Mouse (Mus musculus) hindbrain, embryonic 16.5 days (tissue): ENCODE data around the gene Lrrn2. TPM values are rescaled to one million over a fixed set of nuclear protein-coding genes. Genes with fewer than 3 reads are reported as not detected.
A peak's percentile ranks its signal among the peaks of the same experiment; 100 is the strongest.

Experiments
- ATAC-seq: fragments of 200-750 bp; cut with Nextera tagmentation; 2 replicates; pipeline ENCODE4 v1.8.0; 2017; ENCODE audit warnings: moderate TSS enrichment, moderate library complexity
- H3K27ac ChIP-seq: fragments of 300-500 bp; sonication (generic); 2 replicates; pipeline ENCODE4 v1.5.1; 2014; ENCODE audit warnings: low read depth, mild to moderate bottlenecking, control low read depth, low read length, moderate library complexity
- H3K27me3 ChIP-seq: fragments of 300-500 bp; sonication (generic); replicated peaks from 2 replicates; pipeline ENCODE4 v1.6.1; 2014; ENCODE audit warnings: low read length; ENCODE audit not compliant: control insufficient read depth, insufficient read depth
- H3K36me3 ChIP-seq: fragments of 300-500 bp; sonication (generic); 2 replicates; pipeline ENCODE4 v1.6.1; 2014; ENCODE audit warnings: mild to moderate bottlenecking, low read length, moderate library complexity, mixed read lengths; ENCODE audit not compliant: control insufficient read depth, insufficient read depth
- H3K4me1 ChIP-seq: fragments of 300-500 bp; sonication (generic); 2 replicates; pipeline ENCODE4 v1.6.1; 2014; ENCODE audit warnings: low read depth, low read length; ENCODE audit not compliant: control insufficient read depth, insufficient read depth
- H3K4me2 ChIP-seq: fragments of 300-500 bp; sonication (generic); 2 replicates; pipeline ENCODE4 v1.6.1; 2014; ENCODE audit warnings: mild to moderate bottlenecking, low read length, control low read depth, moderate library complexity
- H3K4me3 ChIP-seq: fragments of 300-500 bp; sonication (generic); 2 replicates; pipeline ENCODE4 v1.5.1; 2014; ENCODE audit warnings: mild to moderate bottlenecking, low read length, control low read depth, moderate library complexity
- H3K9ac ChIP-seq: fragments of 300-500 bp; sonication (generic); 2 replicates; pipeline ENCODE4 v1.6.1; 2014; ENCODE audit warnings: low read depth, mild to moderate bottlenecking, control low read depth, low read length, moderate library complexity
- H3K9me3 ChIP-seq: fragments of 300-500 bp; sonication (generic); 2 replicates; pipeline ENCODE4 v1.6.1; 2014; ENCODE audit warnings: mild to moderate bottlenecking, low read length, moderate library complexity; ENCODE audit not compliant: control insufficient read depth
- WGBS: fragments of 180-500 bp; shearing (Covaris S2); extraction: QIAGEN DNeasy Blood & Tissue Kit; methylation state at CpG from one replicate; pipeline ENCODE4 v1.1.7; 2014; 5-methylcytosine and 5-hydroxymethylcytosine counted together
- polyA plus RNA-seq: library from polyadenylated mRNA; unstranded; fragments of >200 nt; fragmentation: Nextera tagmentation; extraction: Ambion mirVana; gene quantifications from 2 replicates; pipeline ENCODE4 v1.2.1, GENCODE M21; 2015

Gene Lrrn2
- polyA plus RNA-seq, 1 experiment from 2014 or later, result 56.5 TPM

DNA sequence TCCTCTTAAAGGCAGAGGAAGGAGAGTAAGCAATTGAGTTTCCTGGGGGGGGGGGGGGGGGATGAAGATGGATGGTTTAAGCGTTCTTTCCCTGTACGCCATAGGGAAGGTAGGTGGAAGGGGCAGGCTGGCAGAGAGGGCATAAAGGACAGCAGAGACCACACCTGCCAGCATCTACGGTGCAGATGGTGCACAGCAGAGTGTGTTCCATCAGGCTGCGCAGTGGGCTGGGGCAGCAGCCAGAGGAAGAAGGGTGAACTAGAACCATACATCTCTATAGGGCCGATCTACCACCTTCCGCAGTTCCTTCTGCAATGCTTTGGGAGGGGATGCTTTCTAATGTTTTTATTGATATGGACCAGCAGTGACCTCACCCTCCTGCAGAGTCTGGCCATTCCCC, 19.0 kb downstream of the Lrrn2 start:
- Histone ChIP-seq H3K27ac (peak overlapping the region; percentile 41; the same call in 1 of the 2 replicates), H3K4me3 (no peak overlapping the region), H3K4me1 (peaks cover 10% of the 10 kb centered on the region), H3K36me3 (no peaks in the 10 kb centered on the region), H3K9ac (no peak overlapping the region), H3K9me3 (no peaks in the 10 kb centered on the region), H3K27me3 (no peaks in the 10 kb centered on the region), H3K4me2 (no peak overlapping the region)
- 80% methylated on average over 6 of the region's 6 CpGs for WGBS
- peak; percentile 38; the same call in 1 of the 2 replicates for ATAC-seq

DNA sequence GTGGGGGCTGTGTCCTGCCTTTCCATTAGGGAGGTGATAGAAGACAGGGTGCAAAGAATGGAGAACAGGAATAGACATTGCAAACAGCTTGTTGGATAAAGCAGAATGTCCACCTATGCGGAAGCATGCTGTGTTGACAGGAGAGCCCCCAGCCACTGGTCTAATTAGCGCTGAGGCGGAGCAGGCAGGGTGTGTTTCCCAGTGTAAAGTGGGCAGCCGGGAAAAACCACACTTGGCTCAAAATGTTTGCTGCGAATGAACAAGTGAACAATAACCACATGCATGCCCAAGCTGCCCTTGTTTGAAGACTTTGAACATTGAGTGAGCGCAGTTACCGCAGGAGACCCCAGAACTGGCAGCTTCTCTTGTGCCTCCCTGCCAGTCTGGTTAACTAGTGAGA, 19.6 kb downstream of the Lrrn2 start:
- Histone ChIP-seq H3K4me3 (no peak overlapping the region), H3K4me2 (no peak overlapping the region)

GRCm38 (mm10) chr1:132900945-132901344, 20.9 kb downstream of the Lrrn2 start:
- Histone ChIP-seq H3K4me3 (no peak overlapping the region), H3K27me3 (no peaks in the 10 kb centered on the region), H3K4me1 (peaks cover 10% of the 10 kb centered on the region), H3K9me3 (no peaks in the 10 kb centered on the region), H3K36me3 (no peaks in the 10 kb centered on the region), H3K4me2 (no peak overlapping the region), H3K27ac (no peak overlapping the region), H3K9ac (no peak overlapping the region)
- ATAC-seq, result no peak
- 82% methylated on average over 5 of the region's 5 CpGs for WGBS

More for the DNA sequence above, 19.6 kb downstream of the Lrrn2 start:
- Histone ChIP-seq H3K36me3 (no peaks in the 10 kb centered on the region), H3K9ac (no peak overlapping the region), H3K27ac (peak overlapping the region; percentile 41; the same call in 1 of the 2 replicates), H3K4me1 (peaks cover 10% of the 10 kb centered on the region), H3K27me3 (no peaks in the 10 kb centered on the region), H3K9me3 (no peaks in the 10 kb centered on the region)
- 59% methylated on average over 7 of the region's 7 CpGs for WGBS
- ATAC-seq, result 0 out of 2 replicates have a peak, but pooled peaks have one; percentile 5

DNA sequence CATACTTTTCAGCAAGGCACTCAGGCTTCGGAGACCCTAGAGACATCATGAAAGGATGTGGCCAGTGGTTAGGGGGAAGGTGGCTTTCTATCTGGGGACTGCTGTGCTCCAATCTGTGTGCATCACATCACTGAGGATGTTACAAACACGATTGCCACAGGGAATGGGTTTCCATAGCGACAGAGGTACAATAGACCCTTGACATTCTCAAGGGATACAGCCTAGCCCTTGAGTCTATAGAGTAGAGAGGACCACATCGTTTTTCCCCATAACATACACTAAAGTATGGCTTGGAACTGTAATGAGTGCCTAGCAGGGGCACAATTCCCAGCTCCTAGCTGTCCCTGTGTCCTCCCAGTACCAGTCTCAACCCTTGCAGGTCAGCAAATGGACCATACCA, 23.4 kb downstream of the Lrrn2 start:
- Histone ChIP-seq H3K27me3 (no peaks in the 10 kb centered on the region), H3K4me3 (no peak overlapping the region), H3K9ac (no peak overlapping the region), H3K4me1 (peaks cover 10% of the 10 kb centered on the region), H3K36me3 (no peaks in the 10 kb centered on the region), H3K27ac (no peak overlapping the region), H3K9me3 (no peaks in the 10 kb centered on the region), H3K4me2 (no peak overlapping the region)
- WGBS, result 47% methylated on average over 4 of the region's 4 CpGs
- no peak for ATAC-seq

- Histone ChIP-seq H3K36me3 (no peaks in the 10 kb centered on the region), H3K9me3 (no peaks in the 10 kb centered on the region), H3K9ac (no peak overlapping the region), H3K27ac (no peak overlapping the region), H3K27me3 (no peaks in the 10 kb centered on the region), H3K4me1 (peaks cover 20% of the 10 kb centered on the region), H3K4me3 (no peak overlapping the region), H3K4me2 (no peak overlapping the region)
- no peak for ATAC-seq
- WGBS, result 60% methylated on average over 4 of the region's 4 CpGs
Observed at GRCm38 (mm10) chr1:132909090-132909489, 29.0 kb downstream of the Lrrn2 start.

DNA sequence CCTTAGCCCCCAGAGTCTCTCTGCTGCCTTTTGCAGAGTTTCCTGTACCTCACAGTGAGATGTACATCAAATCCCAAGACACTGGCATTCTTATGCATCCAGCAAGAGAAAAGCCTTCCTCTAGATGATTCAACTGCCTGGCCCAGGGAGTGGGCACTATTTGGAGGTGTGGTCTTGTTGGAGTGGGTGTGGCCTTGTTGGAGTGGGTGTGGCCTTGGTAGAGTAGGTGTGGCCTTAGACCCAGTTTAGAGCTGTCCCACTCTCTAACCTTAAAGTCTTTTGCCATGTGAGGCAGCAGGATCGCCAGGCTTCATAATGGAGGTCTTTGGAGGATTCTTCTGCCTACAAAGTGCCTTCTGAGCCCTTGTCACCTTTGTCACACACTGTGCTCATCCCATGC, 29.9 kb downstream of the Lrrn2 start:
- no peaks in the 10 kb centered on the region for H3K9me3 ChIP-seq
- no peak overlapping the region for H3K27ac ChIP-seq
- ATAC-seq, result no peak
- H3K9ac ChIP-seq, result no peak overlapping the region
- 93% methylated on average over 1 of the region's 1 CpGs for WGBS
- no peaks in the 10 kb centered on the region for H3K27me3 ChIP-seq
- H3K4me3 ChIP-seq, result no peak overlapping the region
- H3K4me1 ChIP-seq, result peaks cover 20% of the 10 kb centered on the region
- no peak overlapping the region for H3K4me2 ChIP-seq
- no peaks in the 10 kb centered on the region for H3K36me3 ChIP-seq

- WGBS, result 47% methylated on average over 11 of the region's 11 CpGs
- no peaks in the 10 kb centered on the region for H3K27me3 ChIP-seq
Observed at GRCm38 (mm10) chr1:132910414-132911041, 30.5 kb downstream of the Lrrn2 start.

DNA sequence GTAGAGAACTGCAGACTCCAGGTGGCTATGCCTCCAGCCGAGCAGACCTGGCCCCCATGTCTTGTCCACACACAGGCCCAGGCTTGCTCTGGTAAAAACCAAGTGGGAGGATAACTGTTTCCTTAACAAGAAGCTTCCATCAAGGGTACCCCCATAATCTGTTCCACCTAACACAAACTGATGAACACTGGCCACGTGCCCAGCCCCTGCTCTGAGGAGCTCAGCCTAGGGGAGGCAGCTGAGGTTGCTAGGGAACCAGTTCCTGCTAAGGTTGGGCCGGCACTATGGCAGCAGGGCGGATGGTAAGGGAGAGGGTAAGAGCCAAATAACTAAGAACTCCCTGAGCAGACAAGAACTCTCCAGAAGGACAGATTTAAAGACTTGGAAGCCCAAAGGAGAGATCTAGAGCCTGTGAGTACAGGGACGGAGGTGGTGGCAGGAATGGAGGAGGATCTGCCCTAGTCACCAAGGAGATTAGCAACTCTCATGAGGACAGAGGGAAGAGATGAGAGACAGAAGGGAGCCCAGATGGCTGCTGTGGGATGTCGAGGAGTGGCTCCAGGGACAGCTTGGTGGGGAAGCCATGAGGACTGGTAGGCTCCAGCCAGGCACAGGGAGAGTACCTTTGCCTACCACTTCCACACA, 35.9 kb downstream of the Lrrn2 start:
- no peak overlapping the region for H3K9ac ChIP-seq
- ATAC-seq, result peak; percentile 62
- peaks cover 43% of the 10 kb centered on the region for H3K4me1 ChIP-seq
- 33% methylated on average over 6 of the region's 6 CpGs for WGBS
- peak overlapping the region; percentile 24; the same call in 1 of the 2 replicates for H3K27ac ChIP-seq
- no peaks in the 10 kb centered on the region for H3K9me3 ChIP-seq
- no peak overlapping the region for H3K4me2 ChIP-seq
- no peaks in the 10 kb centered on the region for H3K27me3 ChIP-seq
- no peak overlapping the region for H3K4me3 ChIP-seq
- H3K36me3 ChIP-seq, result no peaks in the 10 kb centered on the region

More at GRCm38 (mm10) chr1:132910414-132911041, 30.5 kb downstream of the Lrrn2 start:
- Histone ChIP-seq H3K36me3 (no peaks in the 10 kb centered on the region), H3K4me1 (peaks cover 20% of the 10 kb centered on the region), H3K4me2 (no peak overlapping the region), H3K4me3 (no peak overlapping the region), H3K9me3 (no peaks in the 10 kb centered on the region), H3K9ac (no peak overlapping the region), H3K27ac (no peak overlapping the region)
- no peak for ATAC-seq

DNA sequence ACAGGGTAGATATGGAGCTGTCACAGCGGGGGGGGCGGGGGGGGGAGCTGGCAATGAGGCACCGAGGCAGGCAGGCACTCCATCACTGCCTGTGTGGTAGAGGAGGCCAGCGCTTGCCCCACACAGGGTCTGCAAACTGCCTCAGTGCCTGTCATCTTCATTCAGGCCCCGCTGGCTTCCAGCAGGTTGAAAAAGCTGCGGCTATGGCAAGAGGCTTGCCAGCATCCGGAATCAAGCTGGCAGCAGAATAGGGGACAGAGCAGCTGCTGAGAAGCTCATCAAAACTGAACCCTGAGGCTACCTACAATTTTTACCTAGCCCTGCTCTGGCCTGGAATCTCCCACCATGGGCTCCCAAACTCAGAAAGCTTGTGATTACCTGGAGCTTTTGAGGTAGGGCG, 37.5 kb downstream of the Lrrn2 start:
- no peaks in the 10 kb centered on the region for H3K27me3 ChIP-seq
- H3K27ac ChIP-seq, result peak overlapping the region; percentile 64
- H3K9ac ChIP-seq, result peak overlapping the region; percentile 26; the same call in 1 of the 2 replicates
- WGBS, result 9% methylated on average over 8 of the region's 8 CpGs
- H3K4me3 ChIP-seq, result no peak overlapping the region
- peaks cover 53% of the 10 kb centered on the region for H3K4me1 ChIP-seq
- H3K4me2 ChIP-seq, result no peak overlapping the region
- no peaks in the 10 kb centered on the region for H3K9me3 ChIP-seq
- ATAC-seq, result peak; percentile 31; the same call in 1 of the 2 replicates
- H3K36me3 ChIP-seq, result no peaks in the 10 kb centered on the region
